Mouse (Mus musculus): ENCODE results near the gene Uba3. TPM values are rescaled to one million over a fixed set of nuclear protein-coding genes. Genes with fewer than 3 reads are reported as not detected.

The Uba3 gene
- polyA plus RNA-seq (2012; rRNA removed; ENCODE audit: low replicate concordance): 6.9 and 19.7 TPM in 2 replicates

DNA sequence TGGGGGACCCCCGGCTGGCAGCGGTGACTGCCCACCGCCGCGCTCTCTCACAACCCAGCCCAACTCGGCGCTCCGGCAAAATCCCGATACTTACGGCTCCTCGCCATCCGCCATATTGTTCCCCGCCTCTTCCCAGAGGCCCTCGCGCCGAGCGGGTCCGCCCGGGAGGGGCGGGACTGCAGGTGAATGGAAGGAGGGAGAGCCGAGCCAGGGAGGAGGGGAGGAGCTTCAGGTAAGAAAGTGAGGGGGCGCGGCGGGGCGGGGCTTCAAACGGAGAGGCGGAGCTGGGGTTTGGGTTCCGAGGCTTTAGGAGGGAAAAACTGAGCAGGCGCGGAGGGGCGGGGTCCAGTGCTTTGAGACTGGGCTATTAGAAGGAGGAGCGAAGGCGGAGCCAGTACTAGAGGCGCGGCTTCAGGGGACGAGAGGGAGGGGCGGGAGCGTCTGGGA is at the start of gene Uba3:
Gene Uba3 (minus strand): TSS at position 209 of the 447 bp plus-strand sequence.

GRCm38 (mm10) chr6:97252711-97253221 is 47.3 kb upstream of the Uba3 start, which contains the start of gene Lmod3:
Gene Lmod3 (minus strand): TSS chr6:97252759.

GRCm38 (mm10) chr6:97210191-97210961 is 4.9 kb upstream of the Uba3 start, which contains the start of gene Arl6ip5:
Gene Arl6ip5 (plus strand): TSS chr6:97210689.

DNA sequence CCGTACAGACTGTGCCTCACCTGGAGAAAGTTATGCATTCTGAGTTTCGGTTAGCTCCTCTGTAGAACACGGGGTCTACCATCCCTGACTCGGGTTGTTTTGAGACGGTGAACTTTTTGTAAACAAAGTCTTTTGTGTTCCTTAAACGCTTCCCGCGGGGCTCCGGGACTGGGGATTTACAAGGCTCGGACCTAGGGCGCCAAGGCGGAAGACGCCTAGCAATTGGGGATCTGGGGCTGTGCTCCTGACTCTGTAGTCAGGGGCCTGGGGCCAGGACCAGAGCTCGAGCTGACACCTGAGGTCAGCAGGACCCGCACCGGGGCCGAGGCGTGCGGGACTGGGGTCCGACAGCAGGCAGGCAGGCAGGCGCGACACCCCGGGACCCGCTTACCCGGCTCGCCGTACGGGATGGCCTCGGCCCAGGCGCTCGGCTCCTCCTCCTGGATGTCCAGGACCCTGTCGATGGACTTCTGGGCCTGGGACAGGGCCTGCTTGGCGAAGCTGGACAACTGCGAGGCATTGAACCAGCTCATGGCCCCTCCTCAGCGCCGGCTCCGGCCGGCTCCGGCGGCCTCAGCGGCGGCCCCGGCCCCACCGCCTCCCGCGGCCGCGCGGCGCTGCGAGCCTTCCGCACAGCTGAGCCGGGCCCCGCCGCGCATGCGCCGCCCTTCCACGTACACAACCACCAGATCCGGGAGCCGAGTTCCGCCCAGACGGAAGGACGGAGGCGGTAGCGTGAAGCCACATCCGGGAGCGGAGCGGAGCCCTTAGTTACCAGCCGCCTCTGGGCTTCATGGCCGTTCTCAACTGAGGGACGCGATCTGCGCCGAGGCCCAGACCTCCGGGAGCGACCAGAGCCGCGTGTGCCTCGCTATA is 26.7 kb downstream of the Uba3 start, which contains the start of gene Tmf1:
Gene Tmf1 (minus strand): TSS at position 632 of the 876 bp plus-strand sequence.

DNA sequence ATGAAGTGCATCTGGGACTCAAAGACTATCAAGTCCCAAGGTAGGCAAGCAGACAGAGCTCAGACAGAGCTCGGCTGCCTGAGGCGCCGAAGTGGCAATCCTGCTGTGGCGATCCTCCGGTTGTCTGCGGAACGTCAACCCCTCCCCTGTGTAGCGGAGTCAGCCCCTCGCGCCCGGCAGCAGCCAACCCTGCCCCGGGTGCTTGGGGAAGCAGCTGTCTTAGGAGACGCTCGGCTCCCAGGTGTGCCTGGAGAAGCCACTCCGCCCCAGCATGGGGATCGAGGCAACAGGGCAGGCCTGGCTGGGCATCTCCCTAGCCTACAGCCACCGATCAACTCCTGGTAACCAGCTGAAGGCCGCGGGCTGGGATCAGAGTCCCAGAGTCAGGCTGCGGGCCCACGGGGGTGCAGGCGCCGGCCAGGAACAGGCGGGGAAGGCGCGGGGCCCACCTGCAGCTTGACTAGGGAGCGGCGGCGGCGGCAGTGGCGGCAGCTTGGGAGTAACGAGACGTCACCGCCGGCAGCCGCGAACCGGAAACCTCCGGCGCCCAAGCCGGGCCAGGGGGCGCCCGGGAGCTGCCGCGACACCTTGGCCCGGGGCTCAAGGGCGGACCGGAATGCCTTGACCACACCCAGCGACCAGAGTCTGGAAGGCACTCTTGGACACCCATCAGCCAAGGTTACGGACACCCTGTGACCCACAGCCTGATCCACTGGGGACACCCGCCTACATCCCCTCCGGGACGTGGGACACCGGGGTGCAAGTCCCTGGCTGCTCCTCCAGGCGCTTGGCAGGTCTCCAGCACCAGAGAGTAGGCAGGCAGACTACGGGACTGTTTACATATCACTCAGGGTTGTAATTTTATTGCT is 56.8 kb downstream of the Uba3 start, which contains the start of gene Eogt:
Gene Eogt (minus strand): TSS at position 800 of the 869 bp plus-strand sequence.

Other genes with a start within 250 kb of the Uba3 start
- 0.04 TPM in 1 of 2 replicates, not detected in the other for gene Fam19a4, start 145.2 kb downstream of the Uba3 start, polyA plus RNA-seq (2012; rRNA removed; ENCODE audit: low replicate concordance)
- 6.1 and 10.6 TPM in 2 replicates for gene Eogt, start 56.5 kb downstream of the Uba3 start, polyA plus RNA-seq (2012; rRNA removed; ENCODE audit: low replicate concordance)
- 2.1 and 3.5 TPM in 2 replicates for gene Tmf1, start 26.5 kb downstream of the Uba3 start, polyA plus RNA-seq (2012; rRNA removed; ENCODE audit: low replicate concordance)
- 65.7 and 108 TPM in 2 replicates for gene Arl6ip5, start 5.0 kb upstream of the Uba3 start, polyA plus RNA-seq (2012; rRNA removed; ENCODE audit: low replicate concordance)
- 0.05 and 8.2 TPM in 2 replicates for gene Lmod3, start 47.1 kb upstream of the Uba3 start, polyA plus RNA-seq (2012; rRNA removed; ENCODE audit: low replicate concordance)